Mouse (Mus musculus) E14TG2a.4 (cell line): ENCODE data around the gene Prr7.

Experiments used
- CTCF ChIP-seq: conservative IDR thresholded peaks from 2 replicates; pipeline ENCODE4 v1.5.1; 2014; ENCODE audit warnings: low read length
- NANOG ChIP-seq: IDR thresholded peaks from 2 replicates; pipeline ENCODE4 v1.6.1; 2014; ENCODE audit warnings: borderline replicate concordance, low read length, mixed read lengths
- POU5F1 ChIP-seq: IDR thresholded peaks from 2 replicates; pipeline ENCODE4 v1.6.1; 2014; ENCODE audit warnings: low read length, borderline replicate concordance

DNA sequence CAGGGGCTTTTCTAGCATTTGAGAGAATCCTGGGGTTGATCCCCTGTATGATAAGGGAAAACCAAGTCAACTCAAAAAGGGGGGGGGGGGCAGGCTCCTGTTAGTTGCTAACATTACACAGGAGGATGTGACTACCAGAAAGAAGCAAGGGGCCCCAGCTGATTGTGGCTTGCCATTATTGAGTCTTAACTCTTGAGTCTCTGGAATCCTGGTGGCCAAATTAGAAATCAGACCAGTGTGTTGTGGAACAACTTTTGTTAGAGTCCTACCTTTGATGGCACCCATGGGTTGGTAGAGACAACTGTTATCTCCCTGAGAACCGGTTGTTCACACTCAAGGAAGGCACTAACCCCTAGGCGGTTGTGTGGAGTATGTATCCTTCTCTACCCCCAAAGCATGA lies 1.1 kb upstream of the Prr7 start:
- TF ChIP-seq CTCF (no peak), NANOG (no peak), POU5F1 (no peak)
